Mouse (Mus musculus): Measurements from ENCODE around the gene Phyhipl. TPM values are rescaled to one million over a fixed set of nuclear protein-coding genes. Genes with fewer than 3 reads are reported as not detected.

The Phyhipl gene
- polyA plus RNA-seq (2015; fragmentation: Nextera tagmentation; extraction: Ambion mirVana): 0.10 and 0.36 TPM in 2 replicates

GRCm38 (mm10) chr10:70655828-70656227, at the start of gene Phyhipl:
TSS of gene Phyhipl (minus strand) at chr10:70655965.
- ATAC-seq (ENCODE audit: low read depth): no peak
- DNase-seq: no peak

GRCm38 (mm10) chr10:70703211-70703610, 47.4 kb upstream of the Phyhipl start:
- H3K27ac ChIP-seq: no peak overlapping the region
- H3K9ac ChIP-seq: no peak overlapping the region
- H3K4me2 ChIP-seq: no peak overlapping the region
- no peaks in the 10 kb centered on the region for H3K27me3 ChIP-seq
- H3K9me3 ChIP-seq (replicated peaks): 0 out of 2 replicates have a peak, but pooled peaks cover 14% of the 10 kb centered on the region
- H3K4me1 ChIP-seq (replicated peaks): no peaks in the 10 kb centered on the region
- WGBS (ENCODE audit: insufficient replicate concordance): 48% methylated on average over 6 of the region's 6 CpGs
- ATAC-seq (ENCODE audit: low read depth) (no peak), DNase-seq (no peak)
- H3K36me3 ChIP-seq: no peaks in the 10 kb centered on the region
- H3K4me3 ChIP-seq (replicated peaks): no peak overlapping the region

More at GRCm38 (mm10) chr10:70655828-70656227, at the start of gene Phyhipl:
- peaks cover 3% of the 10 kb centered on the region; the same call in 1 of the 2 replicates for H3K9me3 ChIP-seq (replicated peaks)
- no peak within 1 kb of the TSS for H3K4me2 ChIP-seq
- no peak within 1 kb of the TSS for H3K4me3 ChIP-seq (replicated peaks)
- no peak within 1 kb of the TSS for H3K9ac ChIP-seq
- no peaks in the 10 kb centered on the region for H3K27me3 ChIP-seq
- 62% methylated on average over 7 of the region's 7 CpGs for WGBS (ENCODE audit: insufficient replicate concordance)
- H3K4me1 ChIP-seq (replicated peaks): no peaks in the 10 kb centered on the region
- H3K27ac ChIP-seq: no peak within 1 kb of the TSS
- H3K36me3 ChIP-seq: no peaks in the 10 kb centered on the region

GRCm38 (mm10) chr10:70699581-70699980, 43.8 kb upstream of the Phyhipl start:
- no peak overlapping the region for H3K9ac ChIP-seq
- no peaks in the 10 kb centered on the region for H3K27me3 ChIP-seq
- 71% methylated on average over 7 of the region's 7 CpGs for WGBS (ENCODE audit: insufficient replicate concordance)
- no peaks in the 10 kb centered on the region for H3K36me3 ChIP-seq
- no peaks in the 10 kb centered on the region for H3K4me1 ChIP-seq (replicated peaks)
- H3K27ac ChIP-seq: no peak overlapping the region
- no peak overlapping the region for H3K4me3 ChIP-seq (replicated peaks)
- 0 out of 2 replicates have a peak, but pooled peaks cover 9% of the 10 kb centered on the region for H3K9me3 ChIP-seq (replicated peaks)
- ATAC-seq (ENCODE audit: low read depth): no peak
- DNase-seq: no peak
- no peak overlapping the region for H3K4me2 ChIP-seq

- no peaks in the 10 kb centered on the region for H3K4me1 ChIP-seq (replicated peaks)
- no peaks in the 10 kb centered on the region for H3K27me3 ChIP-seq
- no peak overlapping the region for H3K27ac ChIP-seq
- H3K9me3 ChIP-seq (replicated peaks): 0 out of 2 replicates have a peak, but pooled peaks cover 9% of the 10 kb centered on the region
- WGBS (ENCODE audit: insufficient replicate concordance): 68% methylated on average over 3 of the region's 3 CpGs
- no peak overlapping the region for H3K9ac ChIP-seq
- no peaks in the 10 kb centered on the region for H3K36me3 ChIP-seq
- ATAC-seq (ENCODE audit: low read depth) (no peak), DNase-seq (no peak)
- H3K4me3 ChIP-seq (replicated peaks): no peak overlapping the region
- no peak overlapping the region for H3K4me2 ChIP-seq
Observed at GRCm38 (mm10) chr10:70698014-70698413, 42.2 kb upstream of the Phyhipl start.

GRCm38 (mm10) chr10:70696748-70697585, 41.2 kb upstream of the Phyhipl start:
- Histone ChIP-seq H3K9ac (no peak overlapping the region), H3K27ac (no peak overlapping the region), H3K9me3 (replicated peaks) (0 out of 2 replicates have a peak, but pooled peaks cover 9% of the 10 kb centered on the region), H3K4me1 (replicated peaks) (no peaks in the 10 kb centered on the region), H3K27me3 (no peaks in the 10 kb centered on the region), H3K4me2 (no peak overlapping the region), H3K36me3 (no peaks in the 10 kb centered on the region), H3K4me3 (replicated peaks) (no peak overlapping the region)
- ATAC-seq (ENCODE audit: low read depth) (no peak), DNase-seq (no peak)
- WGBS (ENCODE audit: insufficient replicate concordance): 72% methylated on average over 29 of the region's 29 CpGs

- Histone ChIP-seq H3K9me3 (replicated peaks) (no peaks in the 10 kb centered on the region; the same call in 1 of the 2 replicates), H3K36me3 (no peaks in the 10 kb centered on the region), H3K9ac (no peak overlapping the region), H3K4me3 (replicated peaks) (no peak overlapping the region), H3K4me1 (replicated peaks) (no peaks in the 10 kb centered on the region), H3K4me2 (no peak overlapping the region), H3K27me3 (no peaks in the 10 kb centered on the region), H3K27ac (no peak overlapping the region)
- DNase-seq (no peak), ATAC-seq (ENCODE audit: low read depth) (no peak)
- WGBS (ENCODE audit: insufficient replicate concordance): 64% methylated on average over 6 of the region's 6 CpGs
Observed at GRCm38 (mm10) chr10:70689346-70689745, 33.6 kb upstream of the Phyhipl start.

GRCm38 (mm10) chr10:70688881-70689280, 33.1 kb upstream of the Phyhipl start:
- Histone ChIP-seq H3K27ac (no peak overlapping the region), H3K27me3 (no peaks in the 10 kb centered on the region), H3K36me3 (no peaks in the 10 kb centered on the region), H3K4me3 (replicated peaks) (no peak overlapping the region), H3K9ac (no peak overlapping the region), H3K9me3 (replicated peaks) (no peaks in the 10 kb centered on the region; the same call in 1 of the 2 replicates), H3K4me2 (no peak overlapping the region), H3K4me1 (replicated peaks) (no peaks in the 10 kb centered on the region)
- 61% methylated on average over 8 of the region's 8 CpGs for WGBS (ENCODE audit: insufficient replicate concordance)
- no peak for DNase-seq
- no peak for ATAC-seq (ENCODE audit: low read depth)

- Histone ChIP-seq H3K4me3 (replicated peaks) (no peak overlapping the region), H3K36me3 (no peaks in the 10 kb centered on the region), H3K4me1 (replicated peaks) (no peaks in the 10 kb centered on the region), H3K27ac (no peak overlapping the region), H3K9me3 (replicated peaks) (no peaks in the 10 kb centered on the region; the same call in 1 of the 2 replicates), H3K9ac (no peak overlapping the region), H3K4me2 (no peak overlapping the region), H3K27me3 (no peaks in the 10 kb centered on the region)
- WGBS (ENCODE audit: insufficient replicate concordance): 57% methylated on average over 11 of the region's 11 CpGs
- no peak for ATAC-seq (ENCODE audit: low read depth)
- no peak for DNase-seq
Observed at GRCm38 (mm10) chr10:70686941-70687703, 31.4 kb upstream of the Phyhipl start.

GRCm38 (mm10) chr10:70686505-70686904, 30.7 kb upstream of the Phyhipl start:
- Histone ChIP-seq H3K4me2 (no peak overlapping the region), H3K9ac (no peak overlapping the region), H3K36me3 (no peaks in the 10 kb centered on the region), H3K9me3 (replicated peaks) (no peaks in the 10 kb centered on the region; the same call in 1 of the 2 replicates), H3K4me3 (replicated peaks) (no peak overlapping the region), H3K27ac (no peak overlapping the region), H3K4me1 (replicated peaks) (no peaks in the 10 kb centered on the region), H3K27me3 (no peaks in the 10 kb centered on the region)
- ATAC-seq (ENCODE audit: low read depth) (no peak), DNase-seq (no peak)
- 35% methylated on average over 3 of the region's 3 CpGs for WGBS (ENCODE audit: insufficient replicate concordance)

GRCm38 (mm10) chr10:70683508-70683907, 27.7 kb upstream of the Phyhipl start:
- Histone ChIP-seq H3K4me3 (replicated peaks) (no peak overlapping the region), H3K27ac (no peak overlapping the region), H3K36me3 (no peaks in the 10 kb centered on the region), H3K27me3 (no peaks in the 10 kb centered on the region), H3K9me3 (replicated peaks) (no peaks in the 10 kb centered on the region; the same call in 1 of the 2 replicates), H3K9ac (no peak overlapping the region), H3K4me2 (no peak overlapping the region), H3K4me1 (replicated peaks) (no peaks in the 10 kb centered on the region)
- ATAC-seq (ENCODE audit: low read depth): no peak
- no peak for DNase-seq
- 65% methylated on average over 4 of the region's 4 CpGs for WGBS (ENCODE audit: insufficient replicate concordance)

- Histone ChIP-seq H3K27me3 (no peaks in the 10 kb centered on the region), H3K4me3 (replicated peaks) (no peak overlapping the region), H3K9me3 (replicated peaks) (no peaks in the 10 kb centered on the region), H3K36me3 (no peaks in the 10 kb centered on the region), H3K9ac (no peak overlapping the region), H3K4me2 (no peak overlapping the region), H3K4me1 (replicated peaks) (no peaks in the 10 kb centered on the region), H3K27ac (no peak overlapping the region)
- WGBS (ENCODE audit: insufficient replicate concordance): 84% methylated on average over 1 of the region's 1 CpGs
- DNase-seq (no peak), ATAC-seq (ENCODE audit: low read depth) (no peak)
Observed at GRCm38 (mm10) chr10:70677946-70678345, 22.2 kb upstream of the Phyhipl start.

Data from liver, embryonic 13.5 days (tissue).